Mouse (Mus musculus): ENCODE results near the gene Palm2. TPM values are rescaled to one million over a fixed set of nuclear protein-coding genes. Genes with fewer than 3 reads are reported as not detected.

Palm2 gene
- polyA plus RNA-seq, 1 experiment from 2014 or later = 6.8 TPM

GRCm38 (mm10) chr4:57730047-57730446 is 296.0 kb downstream of the Palm2 start:
- Histone ChIP-seq H3K27me3 (no peaks in the 10 kb centered on the region), H3K4me2 (replicated peaks) (no peak overlapping the region), H3K36me3 (no peaks in the 10 kb centered on the region), H3K4me1 (no peaks in the 10 kb centered on the region), H3K4me3 (no peak overlapping the region), H3K27ac (replicated peaks) (no peak overlapping the region), H3K9me3 (no peaks in the 10 kb centered on the region), H3K9ac (replicated peaks) (no peak overlapping the region)
- whole genome bisulfite sequencing = 94% methylated on average over 6 of the region's 6 CpGs
- no peak for ATAC-seq (ENCODE audit: low FRiP score, low read depth)

GRCm38 (mm10) chr4:57730801-57731598 is 297.0 kb downstream of the Palm2 start:
- Histone ChIP-seq H3K9ac (replicated peaks) (no peak overlapping the region), H3K4me1 (no peaks in the 10 kb centered on the region), H3K36me3 (no peaks in the 10 kb centered on the region), H3K9me3 (no peaks in the 10 kb centered on the region), H3K27ac (replicated peaks) (no peak overlapping the region), H3K4me3 (no peak overlapping the region), H3K4me2 (replicated peaks) (no peak overlapping the region), H3K27me3 (no peaks in the 10 kb centered on the region)
- no peak for ATAC-seq (ENCODE audit: low FRiP score, low read depth)
- 82% methylated on average over 11 of the region's 11 CpGs for WGBS

- no peaks in the 10 kb centered on the region for H3K9me3 ChIP-seq
- H3K4me1 ChIP-seq = no peaks in the 10 kb centered on the region
- no peaks in the 10 kb centered on the region for H3K27me3 ChIP-seq
- H3K4me3 ChIP-seq = no peak overlapping the region
- WGBS = 84% methylated on average over 5 of the region's 5 CpGs
- no peak overlapping the region for H3K9ac ChIP-seq (replicated peaks)
- no peak for ATAC-seq (ENCODE audit: low FRiP score, low read depth)
- H3K27ac ChIP-seq (replicated peaks) = no peak overlapping the region
- no peaks in the 10 kb centered on the region for H3K36me3 ChIP-seq
- no peak overlapping the region for H3K4me2 ChIP-seq (replicated peaks)
These were observed 298.3 kb downstream of the Palm2 start for GRCm38 (mm10) chr4:57732351-57732750.

- no peaks in the 10 kb centered on the region for H3K27me3 ChIP-seq
- H3K36me3 ChIP-seq = no peaks in the 10 kb centered on the region
- H3K9me3 ChIP-seq = no peaks in the 10 kb centered on the region
- no peak overlapping the region for H3K9ac ChIP-seq (replicated peaks)
- no peaks in the 10 kb centered on the region for H3K4me1 ChIP-seq
- no peak overlapping the region for H3K4me3 ChIP-seq
- no peak for ATAC-seq (ENCODE audit: low FRiP score, low read depth)
- WGBS = 84% methylated on average over 3 of the region's 3 CpGs
- H3K4me2 ChIP-seq (replicated peaks) = no peak overlapping the region
- H3K27ac ChIP-seq (replicated peaks) = no peak overlapping the region
These were observed 299.4 kb downstream of the Palm2 start for GRCm38 (mm10) chr4:57733445-57733844.

DNA sequence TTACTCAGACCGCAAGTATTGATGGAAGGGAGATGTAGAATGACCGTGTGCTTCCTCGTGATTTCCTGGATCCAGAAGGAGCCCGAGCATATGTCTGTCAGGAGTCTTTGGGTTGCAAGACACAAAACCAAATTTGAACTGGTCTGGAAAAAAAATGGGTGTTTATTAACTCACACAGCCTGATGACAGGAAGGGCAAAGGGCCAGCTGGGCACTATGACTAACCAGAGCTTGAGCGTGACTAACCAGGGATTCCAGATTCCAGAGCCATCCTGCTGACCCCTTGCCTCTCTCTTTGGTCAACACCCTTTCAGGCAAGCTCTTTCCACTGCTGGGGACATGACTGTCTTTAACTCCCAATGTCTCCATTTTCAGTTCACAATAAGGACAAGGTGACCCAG is 301.4 kb downstream of the Palm2 start:
- ATAC-seq (ENCODE audit: low FRiP score, low read depth) = no peak
- no peaks in the 10 kb centered on the region for H3K9me3 ChIP-seq
- 92% methylated on average over 5 of the region's 5 CpGs for WGBS

DNA sequence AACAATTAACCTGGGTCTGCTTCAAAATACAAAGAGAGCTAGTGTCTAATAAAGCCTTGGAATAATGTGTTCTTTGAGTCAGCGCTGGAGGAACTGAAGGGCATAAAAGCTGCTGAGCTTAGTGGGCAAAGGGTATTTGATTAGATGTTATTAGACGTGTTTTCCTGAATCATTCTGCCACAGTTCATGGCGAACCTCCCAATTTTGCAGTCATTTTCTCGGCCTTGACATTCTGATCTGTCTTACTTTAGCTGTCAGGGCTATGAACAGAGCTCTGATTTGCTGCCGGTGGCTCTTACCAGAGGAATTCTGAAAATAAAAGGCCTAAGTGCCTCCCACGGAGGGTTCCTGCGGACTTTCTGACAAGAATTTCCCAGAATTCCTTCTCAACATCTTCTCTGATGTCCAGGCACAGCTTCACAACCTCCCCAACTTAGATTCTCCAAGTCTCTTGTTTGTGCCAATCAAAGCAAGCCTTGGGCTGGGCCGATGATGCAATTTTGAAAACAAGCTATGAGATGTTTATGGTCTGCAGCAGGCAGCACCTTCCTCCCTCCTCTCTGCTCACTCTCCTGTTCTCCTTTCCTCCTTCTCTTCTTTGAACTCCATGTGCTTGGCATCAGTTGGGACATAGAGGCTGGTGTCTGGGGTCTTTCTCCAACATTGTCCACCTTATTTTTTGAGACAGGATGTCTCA is 305.0 kb downstream of the Palm2 start:
- H3K27ac ChIP-seq (replicated peaks) = no peak overlapping the region
- H3K9ac ChIP-seq (replicated peaks) = no peak overlapping the region
- no peaks in the 10 kb centered on the region for H3K36me3 ChIP-seq
- ATAC-seq (ENCODE audit: low FRiP score, low read depth) = no peak
- H3K4me1 ChIP-seq = peaks cover 10% of the 10 kb centered on the region; the same call in 1 of the 2 replicates
- H3K4me3 ChIP-seq = no peak overlapping the region
- H3K9me3 ChIP-seq = no peaks in the 10 kb centered on the region
- WGBS = 39% methylated on average over 8 of the region's 8 CpGs
- H3K4me2 ChIP-seq (replicated peaks) = no peak overlapping the region
- H3K27me3 ChIP-seq = no peaks in the 10 kb centered on the region

More for the DNA sequence above, 301.4 kb downstream of the Palm2 start:
- Histone ChIP-seq H3K36me3 (no peaks in the 10 kb centered on the region), H3K27ac (replicated peaks) (no peak overlapping the region), H3K4me3 (no peak overlapping the region), H3K4me1 (peaks cover 10% of the 10 kb centered on the region; the same call in 1 of the 2 replicates), H3K27me3 (no peaks in the 10 kb centered on the region), H3K9ac (replicated peaks) (no peak overlapping the region), H3K4me2 (replicated peaks) (no peak overlapping the region)

GRCm38 (mm10) chr4:57743325-57743929 is 309.4 kb downstream of the Palm2 start:
- Histone ChIP-seq H3K27ac (replicated peaks) (no peak overlapping the region), H3K4me2 (replicated peaks) (no peak overlapping the region), H3K4me1 (peaks cover 16% of the 10 kb centered on the region), H3K9ac (replicated peaks) (no peak overlapping the region), H3K4me3 (no peak overlapping the region), H3K27me3 (no peaks in the 10 kb centered on the region), H3K9me3 (no peaks in the 10 kb centered on the region; the same call in 1 of the 2 replicates), H3K36me3 (no peaks in the 10 kb centered on the region)
- no peak for ATAC-seq (ENCODE audit: low FRiP score, low read depth)
- 89% methylated on average over 11 of the region's 11 CpGs for WGBS

DNA sequence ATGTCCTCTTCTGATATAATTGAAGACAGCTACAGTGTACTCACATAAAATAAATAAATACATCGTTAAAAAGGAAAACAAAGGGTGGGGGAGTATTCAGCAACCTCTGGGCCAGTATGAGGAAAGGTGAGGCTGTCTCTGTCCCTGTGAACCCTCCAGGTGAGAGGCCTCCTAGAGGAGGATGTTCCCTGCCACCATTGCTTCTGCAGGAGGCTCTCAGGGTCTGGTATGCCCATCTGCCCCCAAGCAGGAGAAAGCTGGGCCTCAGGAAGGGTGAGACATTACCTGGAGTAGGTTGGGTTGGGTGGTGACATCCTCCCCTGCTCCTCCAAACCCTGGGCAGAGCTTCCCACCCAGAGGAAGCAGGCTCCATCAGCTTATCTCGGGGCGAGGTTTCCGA is 316.6 kb downstream of the Palm2 start:
- Histone ChIP-seq H3K27me3 (no peaks in the 10 kb centered on the region), H3K9me3 (no peaks in the 10 kb centered on the region; the same call in 1 of the 2 replicates), H3K36me3 (no peaks in the 10 kb centered on the region), H3K4me3 (no peak overlapping the region), H3K4me1 (peaks cover 6% of the 10 kb centered on the region; the same call in 1 of the 2 replicates), H3K4me2 (replicated peaks) (no peak overlapping the region), H3K9ac (replicated peaks) (no peak overlapping the region), H3K27ac (replicated peaks) (no peak overlapping the region)
- ATAC-seq (ENCODE audit: low FRiP score, low read depth) = no peak
- 88% methylated on average over 4 of the region's 4 CpGs for WGBS

DNA sequence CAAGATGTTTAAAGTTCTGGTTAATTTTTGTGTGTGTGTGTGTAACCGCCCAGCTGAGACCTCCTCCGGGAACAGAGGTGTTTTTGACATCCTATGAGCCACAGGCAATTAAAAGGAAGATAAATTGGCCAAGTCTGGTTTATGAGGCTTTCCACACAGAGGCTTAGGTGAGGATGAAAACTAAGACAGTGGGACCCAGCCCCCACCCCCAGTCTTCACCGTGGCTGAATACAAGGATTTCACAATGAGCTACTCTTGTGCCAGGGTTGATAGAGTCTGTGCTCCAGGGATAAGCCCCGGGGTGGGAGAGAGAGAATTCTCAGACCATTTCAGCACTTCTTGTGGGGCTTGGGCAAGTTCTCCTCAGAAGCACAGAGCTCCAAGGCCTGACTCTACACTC is 317.0 kb downstream of the Palm2 start:
- ATAC-seq (ENCODE audit: low FRiP score, low read depth) = no peak
- Histone ChIP-seq H3K4me3 (no peak overlapping the region), H3K9ac (replicated peaks) (no peak overlapping the region), H3K36me3 (no peaks in the 10 kb centered on the region), H3K4me2 (replicated peaks) (no peak overlapping the region), H3K27ac (replicated peaks) (no peak overlapping the region), H3K27me3 (no peaks in the 10 kb centered on the region), H3K9me3 (no peaks in the 10 kb centered on the region; the same call in 1 of the 2 replicates), H3K4me1 (peaks cover 6% of the 10 kb centered on the region; the same call in 1 of the 2 replicates)
- WGBS = 65% methylated on average over 4 of the region's 4 CpGs

GRCm38 (mm10) chr4:57751566-57751965 is 317.5 kb downstream of the Palm2 start:
- H3K36me3 ChIP-seq = no peaks in the 10 kb centered on the region
- H3K9me3 ChIP-seq = no peaks in the 10 kb centered on the region
- H3K27ac ChIP-seq (replicated peaks) = no peak overlapping the region
- H3K4me2 ChIP-seq (replicated peaks) = no peak overlapping the region
- H3K27me3 ChIP-seq = no peaks in the 10 kb centered on the region
- ATAC-seq (ENCODE audit: low FRiP score, low read depth) = no peak
- H3K9ac ChIP-seq (replicated peaks) = no peak overlapping the region
- peaks cover 6% of the 10 kb centered on the region; the same call in 1 of the 2 replicates for H3K4me1 ChIP-seq
- H3K4me3 ChIP-seq = no peak overlapping the region
- 93% methylated on average over 11 of the region's 11 CpGs for WGBS

GRCm38 (mm10) chr4:57755085-57755484 is 321.0 kb downstream of the Palm2 start:
- Histone ChIP-seq H3K9ac (replicated peaks) (no peak overlapping the region), H3K4me1 (no peaks in the 10 kb centered on the region), H3K27me3 (no peaks in the 10 kb centered on the region), H3K9me3 (no peaks in the 10 kb centered on the region), H3K4me3 (no peak overlapping the region), H3K4me2 (replicated peaks) (no peak overlapping the region), H3K27ac (replicated peaks) (no peak overlapping the region), H3K36me3 (no peaks in the 10 kb centered on the region)
- whole genome bisulfite sequencing = 95% methylated on average over 11 of the region's 11 CpGs
- ATAC-seq (ENCODE audit: low FRiP score, low read depth) = no peak

DNA sequence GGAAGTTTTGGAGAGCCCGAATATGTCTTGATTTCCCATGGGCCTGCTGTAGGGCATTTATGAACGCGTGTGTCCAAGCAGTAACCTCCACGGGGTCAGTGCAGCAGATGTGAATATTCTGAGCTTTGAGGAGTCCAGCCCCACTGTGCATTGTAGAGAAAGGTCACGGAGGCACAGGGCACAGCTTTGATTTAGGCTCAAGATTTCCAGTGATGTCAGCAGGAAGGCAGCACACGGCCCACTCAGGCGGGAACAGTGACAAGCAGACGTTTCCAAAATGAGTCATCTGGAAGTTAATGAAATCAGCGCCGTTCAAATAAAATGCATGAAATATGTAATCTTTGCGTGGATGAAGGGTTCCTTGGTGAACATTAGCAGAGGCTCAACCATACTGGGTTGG is 323.9 kb downstream of the Palm2 start:
- Histone ChIP-seq H3K4me3 (no peak overlapping the region), H3K4me1 (0 out of 2 replicates have a peak, but pooled peaks cover 4% of the 10 kb centered on the region), H3K36me3 (no peaks in the 10 kb centered on the region), H3K27ac (replicated peaks) (no peak overlapping the region), H3K9me3 (no peaks in the 10 kb centered on the region), H3K4me2 (replicated peaks) (no peak overlapping the region), H3K27me3 (no peaks in the 10 kb centered on the region), H3K9ac (replicated peaks) (no peak overlapping the region)
- no peak for ATAC-seq (ENCODE audit: low FRiP score, low read depth)
- 51% methylated on average over 11 of the region's 11 CpGs for WGBS

Data from midbrain, embryonic 12.5 days (tissue).